Mouse (Mus musculus) cortical plate, adult 2 months (tissue): Measurements from ENCODE around the gene Dnajc4.

Experiments used
- CTCF ChIP-seq: fragments of 200-500 bp; IDR thresholded peaks from 2 replicates; pipeline ENCODE4 v1.5.1; 2011; ENCODE audit warnings: mild to moderate bottlenecking, control low read depth, low read length; ENCODE audit not compliant: insufficient read depth; ENCODE audit errors: extremely low read depth
- POLR2A ChIP-seq: fragments of 200-500 bp; IDR thresholded peaks from 2 replicates; pipeline ENCODE4 v1.6.1; 2011; ENCODE audit warnings: mild to moderate bottlenecking, low read length, control low read depth; ENCODE audit not compliant: insufficient read depth; ENCODE audit errors: extremely low read depth

- no peak for TF ChIP-seq POLR2A
- TF ChIP-seq CTCF, result no peak
Observed at GRCm38 (mm10) chr19:7006892-7007593, 14.7 kb upstream of the Dnajc4 start.
